Comparison of ENCODE assay signal across 8 mouse cellular contexts in genomic region chr1:56973593-56973950, GRCm38 (mm10). TPM values are rescaled to one million over a fixed set of nuclear protein-coding genes. Genes with fewer than 3 reads are reported as not detected.
DNase-seq lines count a peak whose midpoint lies in the region; ATAC-seq and TF ChIP-seq lines count a peak whose summit lies in the region.

No protein-coding gene starts in this region.

- DNase-seq in layer of hippocampus, adult 2 months (ENCODE audit: low spot score in 2 of 2): no peak
- no peak for DNase-seq in layer of hippocampus, adult 9-10 months (ENCODE audit: low spot score)
- no peak for DNase-seq in right cerebral cortex, postnatal 4 days
- no peak for DNase-seq in T-cell, adult 2 months (ENCODE audit: low spot score)
- DNase-seq in kidney, adult 18-20 months: no peak

- H3K27ac ChIP-seq in layer of hippocampus, adult 2 months: peak overlapping the region; percentile 76
- peak overlapping the region; percentile 98 for H3K27ac ChIP-seq in embryonic facial prominence, embryonic 13.5 days
- no peak overlapping the region for H3K27ac ChIP-seq in intestine, postnatal 0 days (ENCODE audit: low read depth, low read length)
- H3K27ac ChIP-seq in neural tube, embryonic 12.5 days: no peak overlapping the region

- H3K9me3 ChIP-seq in embryonic facial prominence, embryonic 13.5 days: no peaks in the 10 kb centered on the region
- H3K9me3 ChIP-seq in intestine, postnatal 0 days (ENCODE audit: control insufficient read depth): no peaks in the 10 kb centered on the region
- no peaks in the 10 kb centered on the region for H3K9me3 ChIP-seq in neural tube, embryonic 12.5 days

- no peaks in the 10 kb centered on the region for H3K36me3 ChIP-seq in embryonic facial prominence, embryonic 13.5 days
- no peaks in the 10 kb centered on the region for H3K36me3 ChIP-seq in intestine, postnatal 0 days (ENCODE audit: control insufficient read depth, insufficient read depth)
- no peaks in the 10 kb centered on the region for H3K36me3 ChIP-seq in neural tube, embryonic 12.5 days

- peaks cover 62% of the 10 kb centered on the region for H3K27me3 ChIP-seq in embryonic facial prominence, embryonic 13.5 days
- H3K27me3 ChIP-seq in intestine, postnatal 0 days (replicated peaks; ENCODE audit: control insufficient read depth, insufficient read depth, low read length): peaks cover 53% of the 10 kb centered on the region
- H3K27me3 ChIP-seq in neural tube, embryonic 12.5 days (replicated peaks): peaks cover 60% of the 10 kb centered on the region

- TF ChIP-seq CTCF in layer of hippocampus, adult 2 months (conservative IDR thresholded peaks at IDR 0.05): no peak
- TF ChIP-seq CTCF in intestine, postnatal 0 days (IDR thresholded peaks at IDR 0.05; ENCODE audit: low read depth): no peak

- peak overlapping the region; percentile 85 for H3K4me2 ChIP-seq in embryonic facial prominence, embryonic 13.5 days
- peak overlapping the region; percentile 98 for H3K4me2 ChIP-seq in intestine, postnatal 0 days (replicated peaks; ENCODE audit: low read depth)
- H3K4me2 ChIP-seq in neural tube, embryonic 12.5 days (replicated peaks): peak overlapping the region; percentile 95

- peak overlapping the region; percentile 98 for H3K9ac ChIP-seq in embryonic facial prominence, embryonic 13.5 days
- H3K9ac ChIP-seq in intestine, postnatal 0 days (ENCODE audit: low read depth, low read length): peak overlapping the region; percentile 71
- 0 out of 2 replicates have a peak overlapping the region, but pooled peaks have one; percentile 22 for H3K9ac ChIP-seq in neural tube, embryonic 12.5 days

- 0% methylated on average over 16 of the region's 16 CpGs for WGBS in embryonic facial prominence, embryonic 13.5 days
- under 1% methylated on average over 16 of the region's 16 CpGs for WGBS in intestine, postnatal 0 days
- under 1% methylated on average over 16 of the region's 16 CpGs for WGBS in neural tube, embryonic 12.5 days

- H3K4me1 ChIP-seq in embryonic facial prominence, embryonic 13.5 days: peaks cover 33% of the 10 kb centered on the region
- H3K4me1 ChIP-seq in intestine, postnatal 0 days (replicated peaks; ENCODE audit: control insufficient read depth, insufficient read depth, low read length): no peaks in the 10 kb centered on the region
- H3K4me1 ChIP-seq in neural tube, embryonic 12.5 days: peaks cover 43% of the 10 kb centered on the region

- no peak for ATAC-seq in embryonic facial prominence, embryonic 13.5 days (ENCODE audit: insufficient number of reproducible peaks, insufficient read depth, low FRiP score, low TSS enrichment, low read depth)
- no peak for ATAC-seq in intestine, postnatal 0 days
- no peak for ATAC-seq in neural tube, embryonic 12.5 days (ENCODE audit: low FRiP score, low read depth)

- H3K4me3 ChIP-seq in layer of hippocampus, adult 2 months: peak overlapping the region; percentile 91
- H3K4me3 ChIP-seq in embryonic facial prominence, embryonic 13.5 days: peak overlapping the region; percentile 86
- H3K4me3 ChIP-seq in intestine, postnatal 0 days (ENCODE audit: low read depth, low read length): peak overlapping the region; percentile 71
- peak overlapping the region; percentile 64 for H3K4me3 ChIP-seq in neural tube, embryonic 12.5 days

RNA-seq across cellular contexts. Expression of gene Satb2, which starts 4.9 kb away (rescaled TPM):
- 10 to 100 TPM; 14.1 to 16.9 TPM for total RNA-seq in layer of hippocampus, adult 2 months (2021)
- polyA plus RNA-seq in embryonic facial prominence, embryonic 13.5 days (2015; fragmentation: Nextera tagmentation; extraction: Ambion mirVana): 19.4 and 23.9 TPM in 2 replicates
- 1.6 and 2.4 TPM in 2 replicates for polyA plus RNA-seq in intestine, postnatal 0 days (2015; fragmentation: Nextera tagmentation; extraction: Ambion mirVana)
- 1.7 and 1.9 TPM in 2 replicates for polyA plus RNA-seq in neural tube, embryonic 12.5 days (2016; fragmentation: Nextera tagmentation; extraction: Ambion mirVana)

Comparison
In these comparisons a context has a peak if more than half of its experiments do, and no peak if none do; other contexts are left out.
1. H3K27ac ChIP-seq: peak in layer of hippocampus, adult 2 months (single experiment) and embryonic facial prominence, embryonic 13.5 days (single experiment); none in intestine, postnatal 0 days (single experiment) and neural tube, embryonic 12.5 days (single experiment).
2. H3K9ac ChIP-seq: peak in every context shown above with its lines; median percentile 98 in embryonic facial prominence, embryonic 13.5 days; 71 in intestine, postnatal 0 days; 22 in neural tube, embryonic 12.5 days.
3. Peak in every context shown above with its lines, with median percentiles within 50 percentile points of each other: H3K4me3 ChIP-seq and H3K4me2 ChIP-seq.